Mouse (Mus musculus) neural tube, embryonic 14.5 days (tissue): ENCODE results near the gene Dph1. TPM values are rescaled to one million over a fixed set of nuclear protein-coding genes. Genes with fewer than 3 reads are reported as not detected.

Experiments used
- ATAC-seq: fragments of 200-750 bp; cut with Nextera tagmentation; 2 replicates; pipeline ENCODE4 v1.8.0; 2017; ENCODE audit warnings: low read depth, mild to moderate bottlenecking, moderate TSS enrichment, moderate library complexity
- H3K27ac ChIP-seq: fragments of 300-500 bp; sonication (generic); 2 replicates; pipeline ENCODE4 v1.5.1; 2014; ENCODE audit warnings: low read depth, mild to moderate bottlenecking, control low read depth, low read length, moderate library complexity, mixed read lengths
- H3K27me3 ChIP-seq: fragments of 300-500 bp; sonication (generic); 2 replicates; pipeline ENCODE4 v1.6.1; 2014; ENCODE audit warnings: low read length; ENCODE audit not compliant: control insufficient read depth, insufficient read depth
- H3K36me3 ChIP-seq: fragments of 300-500 bp; sonication (generic); 2 replicates; pipeline ENCODE4 v1.6.1; 2014; ENCODE audit warnings: low read length, mixed read lengths; ENCODE audit not compliant: control insufficient read depth, insufficient read depth
- H3K4me1 ChIP-seq: fragments of 300-500 bp; sonication (generic); 2 replicates; pipeline ENCODE4 v1.6.1; 2014; ENCODE audit warnings: low read length; ENCODE audit not compliant: control insufficient read depth, insufficient read depth
- H3K4me2 ChIP-seq: fragments of 300-500 bp; sonication (generic); 2 replicates; pipeline ENCODE4 v1.6.1; 2014; ENCODE audit warnings: mild to moderate bottlenecking, low read depth, low read length, control low read depth
- H3K4me3 ChIP-seq: fragments of 300-500 bp; sonication (generic); 2 replicates; pipeline ENCODE4 v1.5.1; 2014; ENCODE audit warnings: low read depth, low read length, control low read depth, mixed read lengths
- H3K9ac ChIP-seq: fragments of 300-500 bp; sonication (generic); replicated peaks from 2 replicates; pipeline ENCODE4 v1.6.1; 2014; ENCODE audit warnings: low read depth, mild to moderate bottlenecking, control low read depth, low read length, mixed read lengths
- H3K9me3 ChIP-seq: fragments of 300-500 bp; sonication (generic); 2 replicates; pipeline ENCODE4 v1.6.1; 2016; ENCODE audit warnings: low read length; ENCODE audit not compliant: control insufficient read depth
- WGBS: fragments of 180-500 bp; shearing (Covaris S2); extraction: QIAGEN DNeasy Blood & Tissue Kit; methylation state at CpG from one replicate; pipeline ENCODE4 v1.1.7; 2014; 5-methylcytosine and 5-hydroxymethylcytosine counted together
- polyA plus RNA-seq: library from polyadenylated mRNA; unstranded; fragments of >200 nt; fragmentation: Nextera tagmentation; extraction: Ambion mirVana; gene quantifications from 2 replicates; pipeline ENCODE4 v1.2.1, GENCODE M21; 2014

The Dph1 gene
- polyA plus RNA-seq, 1 experiment from 2014 or later, result 11.4 TPM

GRCm38 (mm10) chr11:75139122-75139963 lies 51.7 kb downstream of the Dph1 start:
- peak; percentile 28; the same call in 1 of the 2 replicates for ATAC-seq
- Histone ChIP-seq H3K9me3 (no peaks in the 10 kb centered on the region), H3K27me3 (no peaks in the 10 kb centered on the region), H3K27ac (peak overlapping the region; percentile 45; the same call in 1 of the 2 replicates), H3K4me1 (peaks cover 13% of the 10 kb centered on the region; the same call in 1 of the 2 replicates), H3K4me3 (no peak overlapping the region), H3K4me2 (no peak overlapping the region), H3K9ac (0 out of 2 replicates have a peak overlapping the region, but pooled peaks have one; percentile 25), H3K36me3 (peaks cover 13% of the 10 kb centered on the region)
- 33% methylated on average over 11 of the region's 11 CpGs for WGBS

- ATAC-seq, result no peak
- Histone ChIP-seq H3K9ac (no peak overlapping the region), H3K27me3 (no peaks in the 10 kb centered on the region), H3K4me3 (no peak overlapping the region), H3K4me1 (peaks cover 30% of the 10 kb centered on the region), H3K36me3 (no peaks in the 10 kb centered on the region), H3K4me2 (no peak overlapping the region), H3K9me3 (no peaks in the 10 kb centered on the region), H3K27ac (no peak overlapping the region)
- 60% methylated on average over 5 of the region's 5 CpGs for WGBS
Measured at GRCm38 (mm10) chr11:75136666-75137398, 54.2 kb downstream of the Dph1 start.

- Histone ChIP-seq H3K4me1 (peaks cover 30% of the 10 kb centered on the region), H3K27ac (no peak overlapping the region)
- no peak for ATAC-seq
Measured at GRCm38 (mm10) chr11:75135358-75135757, 55.7 kb downstream of the Dph1 start.

GRCm38 (mm10) chr11:75134485-75135068 lies 56.5 kb downstream of the Dph1 start:
- WGBS, result 81% methylated on average over 5 of the region's 5 CpGs
- Histone ChIP-seq H3K36me3 (no peaks in the 10 kb centered on the region), H3K4me1 (peaks cover 29% of the 10 kb centered on the region), H3K27ac (peak overlapping the region; percentile 13; the same call in 1 of the 2 replicates), H3K9me3 (no peaks in the 10 kb centered on the region), H3K9ac (no peak overlapping the region), H3K4me3 (no peak overlapping the region), H3K27me3 (no peaks in the 10 kb centered on the region), H3K4me2 (no peak overlapping the region)
- ATAC-seq, result no peak

More at GRCm38 (mm10) chr11:75135358-75135757, 55.7 kb downstream of the Dph1 start:
- H3K27me3 ChIP-seq, result no peaks in the 10 kb centered on the region
- H3K4me2 ChIP-seq, result no peak overlapping the region
- H3K9ac ChIP-seq, result no peak overlapping the region
- 95% methylated on average over 4 of the region's 4 CpGs for WGBS
- H3K36me3 ChIP-seq, result no peaks in the 10 kb centered on the region
- H3K9me3 ChIP-seq, result no peaks in the 10 kb centered on the region
- no peak overlapping the region for H3K4me3 ChIP-seq

- Histone ChIP-seq H3K9me3 (no peaks in the 10 kb centered on the region), H3K9ac (no peak overlapping the region), H3K27me3 (no peaks in the 10 kb centered on the region), H3K4me1 (peaks cover 23% of the 10 kb centered on the region), H3K4me3 (no peak overlapping the region), H3K27ac (peak overlapping the region; percentile 62), H3K36me3 (no peaks in the 10 kb centered on the region), H3K4me2 (no peak overlapping the region)
- peak; percentile 58; the same call in 1 of the 2 replicates for ATAC-seq
- WGBS, result 8% methylated on average over 2 of the region's 2 CpGs
Measured at GRCm38 (mm10) chr11:75133951-75134350, 57.1 kb downstream of the Dph1 start.

- Histone ChIP-seq H3K9ac (no peak overlapping the region), H3K36me3 (no peaks in the 10 kb centered on the region), H3K9me3 (no peaks in the 10 kb centered on the region), H3K4me1 (peaks cover 21% of the 10 kb centered on the region), H3K4me2 (no peak overlapping the region), H3K27me3 (no peaks in the 10 kb centered on the region), H3K4me3 (no peak overlapping the region), H3K27ac (peak overlapping the region; percentile 62)
- 90% methylated on average over 5 of the region's 5 CpGs for WGBS
- ATAC-seq, result no peak
Measured at GRCm38 (mm10) chr11:75133391-75133790, 57.6 kb downstream of the Dph1 start.

GRCm38 (mm10) chr11:75132278-75132677 lies 58.8 kb downstream of the Dph1 start:
- Histone ChIP-seq H3K4me2 (no peak overlapping the region), H3K9me3 (no peaks in the 10 kb centered on the region), H3K4me1 (peaks cover 21% of the 10 kb centered on the region), H3K27ac (peak overlapping the region; percentile 30; the same call in 1 of the 2 replicates), H3K36me3 (no peaks in the 10 kb centered on the region), H3K9ac (no peak overlapping the region), H3K27me3 (no peaks in the 10 kb centered on the region), H3K4me3 (no peak overlapping the region)
- WGBS, result 66% methylated on average over 5 of the region's 5 CpGs
- ATAC-seq, result no peak

GRCm38 (mm10) chr11:75131300-75131699 lies 59.7 kb downstream of the Dph1 start:
- Histone ChIP-seq H3K36me3 (no peaks in the 10 kb centered on the region), H3K4me3 (no peak overlapping the region), H3K27me3 (no peaks in the 10 kb centered on the region), H3K27ac (no peak overlapping the region), H3K4me1 (peaks cover 21% of the 10 kb centered on the region), H3K4me2 (no peak overlapping the region), H3K9ac (no peak overlapping the region), H3K9me3 (no peaks in the 10 kb centered on the region)
- no peak for ATAC-seq
- 88% methylated on average over 4 of the region's 4 CpGs for WGBS
